Mouse (Mus musculus): Measurements from ENCODE around the gene Asl. TPM values are rescaled to one million over a fixed set of nuclear protein-coding genes. Genes with fewer than 3 reads are reported as not detected.

The Asl gene
- polyA plus RNA-seq, 1 experiment from 2014 or later: 31.3 TPM

GRCm38 (mm10) chr5:130056303-130056702 is 27.3 kb upstream of the Asl start:
- ATAC-seq (ENCODE audit: low FRiP score): no peak
- no peaks in the 10 kb centered on the region for H3K27me3 ChIP-seq
- no peak overlapping the region for H3K4me2 ChIP-seq
- H3K4me1 ChIP-seq (replicated peaks): no peaks in the 10 kb centered on the region
- H3K27ac ChIP-seq: no peak overlapping the region
- no peak overlapping the region for H3K9ac ChIP-seq
- 96% methylated on average over 2 of the region's 2 CpGs for WGBS
- no peak overlapping the region for H3K4me3 ChIP-seq
- no peaks in the 10 kb centered on the region for H3K9me3 ChIP-seq
- H3K36me3 ChIP-seq: peaks cover 62% of the 10 kb centered on the region

- H3K9me3 ChIP-seq: no peaks in the 10 kb centered on the region
- H3K4me3 ChIP-seq: no peak overlapping the region
- H3K4me1 ChIP-seq (replicated peaks): no peaks in the 10 kb centered on the region
- H3K36me3 ChIP-seq: peaks cover 64% of the 10 kb centered on the region
- 93% methylated on average over 4 of the region's 4 CpGs for WGBS
- H3K27ac ChIP-seq: no peak overlapping the region
- H3K9ac ChIP-seq: no peak overlapping the region
- H3K27me3 ChIP-seq: no peaks in the 10 kb centered on the region
- ATAC-seq (ENCODE audit: low FRiP score): no peak
- no peak overlapping the region for H3K4me2 ChIP-seq
These were observed 26.6 kb upstream of the Asl start for GRCm38 (mm10) chr5:130055688-130056087.

- Histone ChIP-seq H3K9me3 (no peaks in the 10 kb centered on the region), H3K9ac (no peak overlapping the region), H3K4me2 (no peak overlapping the region), H3K27me3 (no peaks in the 10 kb centered on the region), H3K4me1 (replicated peaks) (no peaks in the 10 kb centered on the region), H3K27ac (no peak overlapping the region), H3K36me3 (peaks cover 59% of the 10 kb centered on the region), H3K4me3 (no peak overlapping the region)
- no peak for ATAC-seq (ENCODE audit: low FRiP score)
- WGBS: 94% methylated on average over 6 of the region's 6 CpGs
These were observed 23.9 kb upstream of the Asl start for GRCm38 (mm10) chr5:130052955-130053354.

GRCm38 (mm10) chr5:130052510-130052909 is 23.5 kb upstream of the Asl start:
- 80% methylated on average over 5 of the region's 5 CpGs for WGBS
- Histone ChIP-seq H3K36me3 (peaks cover 62% of the 10 kb centered on the region), H3K4me3 (no peak overlapping the region), H3K4me1 (replicated peaks) (no peaks in the 10 kb centered on the region), H3K27ac (no peak overlapping the region; the same call in 1 of the 2 replicates), H3K9ac (no peak overlapping the region), H3K9me3 (no peaks in the 10 kb centered on the region), H3K4me2 (no peak overlapping the region), H3K27me3 (no peaks in the 10 kb centered on the region)
- ATAC-seq (ENCODE audit: low FRiP score): no peak

GRCm38 (mm10) chr5:130051073-130051860 is 22.2 kb upstream of the Asl start:
- Histone ChIP-seq H3K4me1 (replicated peaks) (no peaks in the 10 kb centered on the region), H3K9ac (no peak overlapping the region), H3K9me3 (no peaks in the 10 kb centered on the region), H3K36me3 (peaks cover 74% of the 10 kb centered on the region), H3K27me3 (no peaks in the 10 kb centered on the region), H3K4me2 (no peak overlapping the region), H3K4me3 (no peak overlapping the region), H3K27ac (no peak overlapping the region)
- ATAC-seq (ENCODE audit: low FRiP score): no peak
- WGBS: 88% methylated on average over 15 of the region's 15 CpGs

GRCm38 (mm10) chr5:130050416-130050815 is 21.4 kb upstream of the Asl start:
- H3K4me3 ChIP-seq: no peak overlapping the region
- no peak overlapping the region for H3K4me2 ChIP-seq
- ATAC-seq (ENCODE audit: low FRiP score): no peak
- H3K9ac ChIP-seq: no peak overlapping the region
- H3K4me1 ChIP-seq (replicated peaks): no peaks in the 10 kb centered on the region
- H3K9me3 ChIP-seq: no peaks in the 10 kb centered on the region
- no peaks in the 10 kb centered on the region for H3K27me3 ChIP-seq
- H3K27ac ChIP-seq: no peak overlapping the region
- WGBS: 56% methylated on average over 6 of the region's 6 CpGs
- peaks cover 79% of the 10 kb centered on the region for H3K36me3 ChIP-seq

GRCm38 (mm10) chr5:130048786-130049520 is 19.9 kb upstream of the Asl start:
- no peak overlapping the region for H3K9ac ChIP-seq
- H3K4me1 ChIP-seq (replicated peaks): no peaks in the 10 kb centered on the region
- peaks cover 81% of the 10 kb centered on the region for H3K36me3 ChIP-seq
- H3K27me3 ChIP-seq: no peaks in the 10 kb centered on the region
- H3K4me3 ChIP-seq: no peak overlapping the region
- no peak for ATAC-seq (ENCODE audit: low FRiP score)
- H3K27ac ChIP-seq: no peak overlapping the region
- no peak overlapping the region for H3K4me2 ChIP-seq
- WGBS: 79% methylated on average over 15 of the region's 15 CpGs
- H3K9me3 ChIP-seq: no peaks in the 10 kb centered on the region

GRCm38 (mm10) chr5:130047013-130047412 is 18.0 kb upstream of the Asl start:
- H3K4me3 ChIP-seq: no peak overlapping the region
- no peak for ATAC-seq (ENCODE audit: low FRiP score)
- no peak overlapping the region for H3K4me2 ChIP-seq
- WGBS: 83% methylated on average over 6 of the region's 6 CpGs
- H3K9me3 ChIP-seq: no peaks in the 10 kb centered on the region
- H3K27me3 ChIP-seq: no peaks in the 10 kb centered on the region
- H3K27ac ChIP-seq: no peak overlapping the region
- H3K36me3 ChIP-seq: peaks cover 85% of the 10 kb centered on the region
- no peak overlapping the region for H3K9ac ChIP-seq
- H3K4me1 ChIP-seq (replicated peaks): no peaks in the 10 kb centered on the region

- no peak overlapping the region for H3K9ac ChIP-seq
- no peak overlapping the region for H3K27ac ChIP-seq
- no peak overlapping the region for H3K4me2 ChIP-seq
- ATAC-seq (ENCODE audit: low FRiP score): no peak
- no peaks in the 10 kb centered on the region for H3K9me3 ChIP-seq
- H3K27me3 ChIP-seq: no peaks in the 10 kb centered on the region
- H3K4me3 ChIP-seq: no peak overlapping the region
- H3K36me3 ChIP-seq: peaks cover 86% of the 10 kb centered on the region
- WGBS: 91% methylated on average over 10 of the region's 10 CpGs
- no peaks in the 10 kb centered on the region for H3K4me1 ChIP-seq (replicated peaks)
These were observed 17.5 kb upstream of the Asl start for GRCm38 (mm10) chr5:130046589-130046988.

GRCm38 (mm10) chr5:130046100-130046499 is 17.1 kb upstream of the Asl start:
- Histone ChIP-seq H3K36me3 (peaks cover 85% of the 10 kb centered on the region), H3K4me3 (no peak overlapping the region), H3K9ac (no peak overlapping the region), H3K4me1 (replicated peaks) (no peaks in the 10 kb centered on the region), H3K27ac (no peak overlapping the region), H3K27me3 (no peaks in the 10 kb centered on the region), H3K4me2 (no peak overlapping the region), H3K9me3 (no peaks in the 10 kb centered on the region)
- 92% methylated on average over 7 of the region's 7 CpGs for WGBS
- no peak for ATAC-seq (ENCODE audit: low FRiP score)

- no peak overlapping the region for H3K4me3 ChIP-seq
- no peak overlapping the region for H3K4me2 ChIP-seq
- no peak overlapping the region for H3K9ac ChIP-seq
- no peaks in the 10 kb centered on the region for H3K27me3 ChIP-seq
- H3K36me3 ChIP-seq: peaks cover 89% of the 10 kb centered on the region
- no peaks in the 10 kb centered on the region for H3K9me3 ChIP-seq
- WGBS: 78% methylated on average over 7 of the region's 7 CpGs
- 0 out of 2 replicates have a peak overlapping the region, but pooled peaks have one; percentile 35 for H3K27ac ChIP-seq
- ATAC-seq (ENCODE audit: low FRiP score): no peak
- H3K4me1 ChIP-seq (replicated peaks): no peaks in the 10 kb centered on the region
These were observed 15.2 kb upstream of the Asl start for GRCm38 (mm10) chr5:130044201-130044695.

GRCm38 (mm10) chr5:130043741-130044140 is 14.7 kb upstream of the Asl start:
- Histone ChIP-seq H3K36me3 (peaks cover 85% of the 10 kb centered on the region), H3K4me1 (replicated peaks) (no peaks in the 10 kb centered on the region), H3K9me3 (no peaks in the 10 kb centered on the region), H3K9ac (no peak overlapping the region), H3K4me3 (no peak overlapping the region), H3K4me2 (no peak overlapping the region), H3K27me3 (no peaks in the 10 kb centered on the region), H3K27ac (no peak overlapping the region)
- 94% methylated on average over 3 of the region's 3 CpGs for WGBS
- ATAC-seq (ENCODE audit: low FRiP score): no peak
